Mouse (Mus musculus) CH12.LX (cell line): ENCODE data around the gene Slc17a3. TPM values are rescaled to one million over a fixed set of nuclear protein-coding genes. Genes with fewer than 3 reads are reported as not detected.
A peak's percentile ranks its signal among the peaks of the same experiment; 100 is the strongest.

Experiments
- DNase-seq: peaks from one replicate; pipeline ENCODE4 v3.0.0-alpha.2; 2013; ENCODE audit errors: extremely low read depth
- H3K27ac ChIP-seq: 2 replicates; pipeline ENCODE4 v1.5.1; 2012; ENCODE audit warnings: low read depth, mild to moderate bottlenecking, control low read depth, moderate library complexity; ENCODE audit not compliant: insufficient read depth
- H3K27me3 ChIP-seq: replicated peaks from 2 replicates; pipeline ENCODE3; 2012; ENCODE audit warnings: inconsistent platforms
- H3K36me3 ChIP-seq, 2 experiments: replicated peaks in 1 of 2; 2 replicates each; pipeline versions ENCODE3 to v1.6.1; 2012; ENCODE audit warnings: inconsistent platforms in 1 of 2, low read length in 1 of 2, mild to moderate bottlenecking in 1 of 2, mixed read lengths in 1 of 2, moderate library complexity in 1 of 2; ENCODE audit not compliant: control insufficient read depth in 1 of 2, insufficient read depth in 1 of 2
- H3K4me1 ChIP-seq, 2 experiments: 2 replicates each; pipeline ENCODE4 v1.6.1; 2012; ENCODE audit warnings: inconsistent platforms in 1 of 2, moderate library complexity in 1 of 2; ENCODE audit not compliant: insufficient read depth in 2 of 2, control insufficient read depth in 1 of 2
- H3K4me2 ChIP-seq: 2 replicates; pipeline ENCODE4 v1.6.1; 2012; ENCODE audit warnings: low read depth, mild to moderate bottlenecking, control low read depth; ENCODE audit not compliant: poor library complexity, insufficient read depth, severe bottlenecking
- H3K4me3 ChIP-seq, 3 experiments: fragments of 150-350 bp in 1 of 3; sonication (generic) in 1 of 3; replicated peaks in 1 of 3; 2 replicates each; pipeline versions ENCODE3 to v1.5.1; 2011 to 2012; ENCODE audit warnings: low read depth in 2 of 3, low read length in 2 of 3, mild to moderate bottlenecking in 2 of 3, moderate library complexity in 2 of 3, control low read depth in 1 of 3, improper control_type of control experiment in 1 of 3, inconsistent platforms in 1 of 3, mixed read lengths in 1 of 3; ENCODE audit not compliant: poor library complexity in 1 of 3
- H3K79me2 ChIP-seq: replicated peaks from 2 replicates; pipeline ENCODE4 v1.6.1; 2012; ENCODE audit warnings: mild to moderate bottlenecking, moderate library complexity; ENCODE audit not compliant: control insufficient read depth, poor library complexity, insufficient read depth, severe bottlenecking; ENCODE audit errors: extremely low read depth
- H3K9ac ChIP-seq: 2 replicates; pipeline ENCODE4 v1.6.1; 2012; ENCODE audit warnings: low read depth, mild to moderate bottlenecking, control low read depth, moderate library complexity; ENCODE audit not compliant: insufficient read depth
- H3K9me3 ChIP-seq: replicated peaks from 2 replicates; pipeline ENCODE3; 2012; ENCODE audit warnings: low read length, inconsistent platforms, mixed read lengths
- CHD1 ChIP-seq: IDR thresholded peaks from 2 replicates; pipeline ENCODE4 v1.6.1; 2012; ENCODE audit warnings: low read depth, low read length, improper control_type of control experiment, inconsistent platforms
- CHD2 ChIP-seq: IDR thresholded peaks from 2 replicates; pipeline ENCODE4 v1.6.1; 2011; ENCODE audit warnings: low read length, improper control_type of control experiment
- CTCF ChIP-seq, 2 experiments: IDR thresholded peaks in 1 of 2; conservative IDR thresholded peaks in 1 of 2; 2 replicates each; pipeline ENCODE4 v1.5.1; 2011 to 2012; ENCODE audit warnings: low read depth in 2 of 2, low read length in 2 of 2, improper control_type of control experiment in 1 of 2, inconsistent platforms in 1 of 2, mild to moderate bottlenecking in 1 of 2, moderate library complexity in 1 of 2
- ELF1 ChIP-seq: IDR thresholded peaks from 2 replicates; pipeline ENCODE4 v1.6.1; 2014; ENCODE audit warnings: low read depth, mild to moderate bottlenecking, inconsistent platforms, low read length, improper control_type of control experiment
- GABPA ChIP-seq: IDR thresholded peaks from 2 replicates; pipeline ENCODE4 v1.6.1; 2012; ENCODE audit warnings: low read depth, low read length, improper control_type of control experiment, inconsistent platforms; ENCODE audit not compliant: insufficient replicate concordance
- HCFC1 ChIP-seq: IDR thresholded peaks from 2 replicates; pipeline ENCODE4 v1.6.1; 2012; ENCODE audit warnings: low read depth, mild to moderate bottlenecking, inconsistent platforms, low read length, improper control_type of control experiment
- MAFK ChIP-seq: IDR thresholded peaks from 2 replicates; pipeline ENCODE4 v1.6.1; 2011; ENCODE audit warnings: low read length, improper control_type of control experiment; ENCODE audit not compliant: insufficient replicate concordance
- MAX ChIP-seq: IDR thresholded peaks from 2 replicates; pipeline ENCODE4 v1.6.1; 2011; ENCODE audit warnings: low read length, improper control_type of control experiment
- MXI1 ChIP-seq: IDR thresholded peaks from 2 replicates; pipeline ENCODE4 v1.6.1; 2011; ENCODE audit warnings: mild to moderate bottlenecking, low read depth, low read length, improper control_type of control experiment
- RAD21 ChIP-seq: IDR thresholded peaks from 2 replicates; pipeline ENCODE4 v1.6.1; 2011; ENCODE audit warnings: low read depth, mild to moderate bottlenecking, low read length, improper control_type of control experiment, moderate library complexity
- SMC3 ChIP-seq: IDR thresholded peaks from 2 replicates; pipeline ENCODE4 v1.6.1; 2011; ENCODE audit warnings: low read depth, low read length, improper control_type of control experiment
- TCF12 ChIP-seq: IDR thresholded peaks from 2 replicates; pipeline ENCODE4 v1.6.1; 2014; ENCODE audit warnings: low read depth, mild to moderate bottlenecking, inconsistent platforms, low read length, improper control_type of control experiment
- ZNF384 ChIP-seq: IDR thresholded peaks from 2 replicates; pipeline ENCODE4 v1.6.1; 2012; ENCODE audit warnings: low read depth, low read length, improper control_type of control experiment, inconsistent platforms
- dilution Hi-C: fragments of 300-500 bp; cut with MboI; formaldehyde crosslinking; loops from 2 replicates; pipeline ENCODE4 v1.14.3; 2020; ENCODE audit warnings: low sequenced_read_pairs; ENCODE audit not compliant: extremely low pct_unique_long_range_greater_than_20kb, extremely low pct_ligation_motif_present
- in situ Hi-C: fragments of 300-500 bp; cut with MboI; formaldehyde crosslinking; loops from 3 replicates; pipeline ENCODE4 v1.14.3; 2019; ENCODE audit warnings: low sequenced_read_pairs, low pct_ligation_motif_present, low pct_unique_long_range_greater_than_20kb, mixed read lengths
- polyA plus RNA-seq: library from polyadenylated mRNA; unstranded; fragments of >175 nt; gene quantifications from 2 replicates; pipeline ENCODE4 v1.2.1, GENCODE M21; 2012; ENCODE audit warnings: low read depth; ENCODE audit not compliant: insufficient read length
- total RNA-seq, 2 experiments: library from RNA; depleted of rRNA; stranded (reverse); fragments of 300-350 nt in 1 of 2; fragments of >200 nt in 1 of 2; gene quantifications; 2 replicates each; pipeline ENCODE4 v1.2.3; 2012 to 2014

The Slc17a3 gene
- total and polyA plus RNA-seq, 3 experiments, result not detected

DNA sequence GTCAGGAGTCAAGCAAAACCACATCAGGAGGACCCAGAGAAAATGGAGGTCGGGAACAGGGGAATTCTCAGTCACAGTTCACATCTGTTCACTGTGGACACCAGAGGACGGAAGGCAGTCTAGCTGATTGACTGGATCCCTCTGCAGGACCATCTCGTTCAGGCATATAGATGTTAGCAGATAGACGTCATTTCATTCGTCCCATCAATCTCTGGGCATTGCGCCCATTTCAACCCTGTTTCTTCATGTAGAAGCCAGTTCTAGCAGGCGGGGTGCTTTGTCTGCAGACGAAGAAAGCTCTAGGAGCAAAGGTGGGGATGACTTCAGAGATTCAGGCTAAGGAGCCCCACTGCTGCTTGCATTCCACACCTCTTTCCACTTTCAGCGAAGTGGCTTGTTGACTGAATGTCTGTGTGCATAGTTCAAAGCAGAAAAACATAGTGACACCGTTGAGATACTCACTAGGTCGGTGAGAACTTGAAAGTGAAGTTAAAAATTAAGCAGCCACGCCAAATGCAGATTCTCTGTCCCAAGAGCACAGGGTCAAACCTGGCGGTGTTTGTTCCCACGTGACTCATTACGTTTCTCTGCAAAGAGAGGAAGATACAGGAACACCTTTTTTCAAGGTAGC, 32.7 kb upstream of the Slc17a3 start, which contains the start of gene Slc17a2:
Slc17a2 (plus strand) TSS at position 572 of the 631 bp plus-strand sequence.
- H3K4me3 ChIP-seq, result no peak within 1 kb of the TSS
- H3K79me2 ChIP-seq, result no peaks in the 10 kb centered on the region
- H3K4me1 ChIP-seq, result peaks cover 4 to 5% of the 10 kb centered on the region in 2 experiments; a peak in 2 of 4 replicates
- H3K27me3 ChIP-seq, result no peaks in the 10 kb centered on the region
- peak within 1 kb of the TSS; percentile 26 for H3K4me2 ChIP-seq
- in situ Hi-C loops, result no loop called here
- DNase-seq, result no peak
- H3K36me3 ChIP-seq, result no peaks in the 10 kb centered on the region
- dilution Hi-C loops, result no loop called here
- TF ChIP-seq CTCF (conservative IDR thresholded peaks at IDR 0.05 in 1 of 2, IDR thresholded peaks at IDR 0.05 in 1 of 2; ENCODE audit: low read depth in 2 of 2, low read length in 2 of 2), result no peak
- no peak within 1 kb of the TSS for H3K27ac ChIP-seq
- H3K9ac ChIP-seq, result no peak within 1 kb of the TSS
- H3K9me3 ChIP-seq, result no peaks in the 10 kb centered on the region

DNA sequence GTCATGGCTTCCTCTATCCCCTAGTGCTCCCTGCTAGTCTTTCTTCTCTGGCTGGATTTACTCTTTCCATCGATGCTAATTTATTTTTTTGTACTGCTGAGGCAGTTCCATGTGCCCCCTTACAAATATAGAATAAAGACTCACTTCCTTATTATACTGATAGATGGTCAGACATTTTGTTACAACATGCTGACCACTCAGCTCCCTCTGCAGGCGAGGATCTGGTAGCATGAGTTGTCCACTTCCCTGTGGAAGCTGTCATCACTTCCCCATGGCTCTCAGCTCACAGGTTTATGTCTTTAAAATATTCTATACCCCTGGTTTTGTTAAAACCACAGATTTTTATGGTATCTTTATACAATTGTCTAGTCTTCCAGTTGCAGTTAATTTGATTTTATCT, 23.1 kb upstream of the Slc17a3 start:
- no peak overlapping the region for H3K4me2 ChIP-seq
- dilution Hi-C loops (no loop called here), in situ Hi-C loops (no loop called here)
- no peaks in the 10 kb centered on the region for H3K79me2 ChIP-seq
- DNase-seq, result peak; percentile 7
- peak in 1 of 2 experiments; percentile 48; a peak in 2 of 4 replicates for TF ChIP-seq CTCF (conservative IDR thresholded peaks at IDR 0.05 in 1 of 2, IDR thresholded peaks at IDR 0.05 in 1 of 2; ENCODE audit: low read depth in 2 of 2, low read length in 2 of 2)
- no peak for TF ChIP-seq MXI1
- TF ChIP-seq TCF12, result no peak
- no peak for TF ChIP-seq MAX
- peak; percentile 23; the same call in 1 of the 2 replicates for TF ChIP-seq SMC3
- TF ChIP-seq MAFK, result no peak
- TF ChIP-seq CHD2, result no peak
- no peak for TF ChIP-seq HCFC1
- TF ChIP-seq CHD1, result no peak
- TF ChIP-seq GABPA, result no peak
- peak; percentile 17; the same call in 1 of the 2 replicates for TF ChIP-seq RAD21
- TF ChIP-seq ZNF384, result no peak
- peak; percentile 41; the same call in 1 of the 2 replicates for TF ChIP-seq ELF1
- peaks cover 0 to 2% of the 10 kb centered on the region in 2 experiments; a peak in 2 of 4 replicates for H3K4me1 ChIP-seq
- no peak overlapping the region for H3K9ac ChIP-seq
- H3K36me3 ChIP-seq, result no peaks in the 10 kb centered on the region
- no peaks in the 10 kb centered on the region for H3K9me3 ChIP-seq
- H3K27ac ChIP-seq, result no peak overlapping the region
- no peak overlapping the region for H3K4me3 ChIP-seq
- no peaks in the 10 kb centered on the region for H3K27me3 ChIP-seq
